Mouse (Mus musculus) urinary bladder, postnatal 10 days (tissue): ENCODE data around the gene Ccnc.

Source experiments
- DNase-seq: peaks from one replicate; pipeline ENCODE4 v3.0.0; 2022; ENCODE audit warnings: low spot score

Ccnc gene

DNA sequence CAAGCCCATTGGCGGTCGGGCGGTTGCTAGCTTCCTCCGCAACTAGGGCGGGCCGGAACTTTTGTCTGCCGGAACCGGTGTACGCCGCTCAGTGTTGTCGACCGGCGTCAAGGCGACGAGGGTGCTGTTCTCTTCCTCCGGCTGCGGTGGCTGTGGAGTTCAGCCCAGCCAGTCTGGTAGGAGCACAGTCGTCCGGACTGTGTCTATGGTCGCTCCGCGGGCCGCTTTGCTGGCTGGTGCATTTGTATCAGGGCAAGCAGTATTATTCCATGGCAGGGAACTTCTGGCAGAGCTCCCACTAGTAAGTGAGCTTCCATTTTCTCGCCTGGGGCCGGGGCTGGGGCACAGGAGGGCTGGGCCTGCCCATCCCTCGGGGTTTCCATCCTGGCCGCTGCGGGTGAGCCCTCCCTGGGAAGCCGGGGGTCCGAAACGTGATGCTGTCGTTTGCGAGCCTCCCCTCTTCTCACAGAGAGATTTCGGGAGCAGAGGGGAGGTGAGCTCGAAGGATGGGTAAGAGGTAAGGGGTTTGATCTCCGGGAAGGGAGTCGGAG is at the start of gene Ccnc:
Ccnc (plus strand) TSS at position 87 of the 551 bp plus-strand sequence.
- DNase-seq, result peak; percentile 62

DNA sequence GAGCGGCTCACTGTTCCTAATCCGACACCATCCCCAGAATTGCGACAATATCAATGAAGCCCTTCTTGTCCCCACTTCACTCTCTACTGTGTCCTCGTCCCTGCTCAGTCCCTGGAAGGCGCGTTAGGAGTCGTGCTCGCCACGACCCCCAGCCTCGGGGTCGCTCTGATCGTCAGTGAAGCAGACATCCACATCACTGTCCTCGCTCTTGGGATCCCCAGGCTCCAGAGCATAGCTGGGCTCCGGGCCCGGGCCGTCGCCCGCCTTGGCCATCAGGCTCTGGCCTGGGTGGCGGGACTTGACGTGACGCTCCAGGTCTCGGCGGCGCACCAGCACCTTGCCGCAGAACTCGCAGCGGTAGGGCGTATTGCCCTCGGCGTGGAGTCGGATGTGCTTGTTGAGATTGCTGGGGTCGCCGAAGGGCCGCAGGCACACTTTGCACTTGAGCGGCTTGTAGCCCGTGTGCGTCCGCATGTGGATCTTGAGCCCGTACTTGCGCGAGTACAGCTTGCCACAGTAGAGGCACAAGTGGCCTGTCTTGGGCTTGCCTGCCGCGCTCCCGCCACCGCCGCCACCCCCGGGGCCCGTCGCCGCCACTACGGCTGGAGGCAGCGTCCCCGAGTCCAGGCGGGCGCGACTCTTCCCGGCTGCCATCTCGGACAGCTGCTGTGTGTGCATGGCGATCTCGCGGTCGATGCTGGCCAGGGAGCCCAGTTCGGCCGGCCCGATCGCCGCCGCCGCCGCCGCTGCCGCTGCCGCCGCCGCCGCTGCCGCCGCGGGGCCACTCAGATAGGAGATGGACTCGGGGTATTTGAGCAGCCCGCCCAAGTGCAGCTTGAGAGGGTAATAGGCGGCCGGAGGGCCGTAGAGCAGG is 49.2 kb upstream of the Ccnc start:
- DNase-seq, result no peak

DNA sequence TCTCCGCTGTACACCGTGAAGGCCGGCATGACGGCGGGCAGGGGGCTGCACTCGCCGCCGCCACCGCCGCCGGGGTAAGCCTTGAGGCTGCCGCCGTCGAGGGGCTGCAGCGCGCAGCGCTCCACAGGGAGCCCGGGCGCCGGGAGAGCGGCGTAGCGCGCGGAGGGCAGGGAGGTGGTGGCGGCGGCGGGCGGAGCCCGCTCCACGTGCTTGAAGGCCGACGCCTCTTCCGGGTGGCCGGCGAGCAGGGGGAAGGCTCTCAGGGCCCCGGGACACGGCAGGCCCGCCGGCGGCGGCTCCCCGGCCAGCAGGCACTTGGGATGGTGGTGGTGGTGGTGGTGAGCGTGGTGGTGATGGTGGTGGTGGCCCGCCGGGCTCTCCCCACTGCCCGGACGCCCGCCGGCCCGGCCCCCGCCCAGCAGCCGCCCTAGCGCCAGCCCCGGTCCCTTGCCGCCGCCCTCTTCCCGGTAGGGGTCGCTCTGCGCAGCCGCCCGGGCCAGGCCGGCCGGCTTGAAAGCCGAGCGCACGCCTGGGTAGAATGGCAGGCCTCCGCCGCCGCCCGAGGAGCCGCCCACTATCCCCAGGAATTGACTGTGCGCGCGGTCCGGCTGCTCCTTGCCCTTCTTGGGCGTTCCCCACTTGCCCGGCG is 48.4 kb upstream of the Ccnc start:
- no peak for DNase-seq

DNA sequence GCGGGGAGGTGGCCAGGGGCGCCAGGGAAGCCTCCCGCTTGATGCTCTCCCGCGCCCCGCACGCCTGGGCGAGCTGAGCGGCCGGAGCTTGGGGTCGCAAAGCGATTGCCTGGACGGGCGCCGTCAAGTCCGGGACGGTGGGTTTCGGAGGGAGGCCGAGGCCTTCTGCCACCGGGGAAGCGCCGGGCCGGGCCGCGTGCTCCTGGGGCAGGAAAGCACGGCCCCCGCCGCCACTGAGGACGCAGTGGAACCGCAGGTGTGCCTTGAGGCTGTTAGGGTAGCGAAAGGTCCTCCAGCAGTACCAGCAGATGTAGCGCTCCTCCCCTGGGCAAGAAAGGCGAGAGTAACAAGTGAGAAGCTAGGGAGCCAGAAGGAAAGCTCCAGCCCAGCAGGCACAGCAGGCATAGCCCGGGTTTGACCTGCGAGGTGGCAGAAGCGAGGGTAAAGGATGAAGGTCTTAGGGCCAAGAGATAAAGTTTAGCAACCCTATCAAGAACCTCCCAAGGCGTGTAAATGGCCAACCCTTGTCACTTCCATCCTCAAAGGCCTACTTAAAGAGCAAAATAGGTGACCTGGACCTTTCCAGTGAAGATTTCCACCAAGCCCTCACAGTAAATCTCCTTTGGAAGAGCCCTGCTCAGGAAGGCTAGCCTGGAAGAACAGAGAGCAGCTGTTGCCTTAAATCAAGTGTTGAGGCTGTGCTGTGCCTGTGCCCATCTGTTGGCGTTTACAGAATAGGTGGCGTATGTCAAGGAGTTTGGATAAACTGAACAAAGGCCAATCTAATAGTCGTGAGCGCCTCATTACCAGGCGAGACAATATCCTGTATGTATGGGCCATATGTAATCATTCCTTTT is 47.6 kb upstream of the Ccnc start:
- DNase-seq, result no peak

DNA sequence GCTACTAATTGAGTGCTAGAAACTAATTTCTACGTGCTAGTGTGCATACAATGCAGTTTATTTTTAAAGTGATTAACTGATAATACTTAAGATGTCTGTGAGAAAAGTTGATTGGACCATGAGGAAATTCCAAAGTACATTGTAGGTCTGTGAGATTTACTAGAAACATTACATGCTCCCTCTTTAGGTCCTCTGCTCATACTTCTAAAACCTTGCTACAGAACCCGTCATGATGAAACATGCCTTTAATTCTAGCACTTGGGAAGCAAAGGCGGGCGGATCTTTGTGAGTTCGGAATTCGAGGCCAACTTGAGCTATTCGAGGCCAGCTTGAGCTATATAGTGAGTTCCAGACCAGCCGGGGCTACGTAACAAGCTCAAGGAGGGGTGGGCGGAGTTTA is 46.5 kb upstream of the Ccnc start:
- DNase-seq, result no peak

DNA sequence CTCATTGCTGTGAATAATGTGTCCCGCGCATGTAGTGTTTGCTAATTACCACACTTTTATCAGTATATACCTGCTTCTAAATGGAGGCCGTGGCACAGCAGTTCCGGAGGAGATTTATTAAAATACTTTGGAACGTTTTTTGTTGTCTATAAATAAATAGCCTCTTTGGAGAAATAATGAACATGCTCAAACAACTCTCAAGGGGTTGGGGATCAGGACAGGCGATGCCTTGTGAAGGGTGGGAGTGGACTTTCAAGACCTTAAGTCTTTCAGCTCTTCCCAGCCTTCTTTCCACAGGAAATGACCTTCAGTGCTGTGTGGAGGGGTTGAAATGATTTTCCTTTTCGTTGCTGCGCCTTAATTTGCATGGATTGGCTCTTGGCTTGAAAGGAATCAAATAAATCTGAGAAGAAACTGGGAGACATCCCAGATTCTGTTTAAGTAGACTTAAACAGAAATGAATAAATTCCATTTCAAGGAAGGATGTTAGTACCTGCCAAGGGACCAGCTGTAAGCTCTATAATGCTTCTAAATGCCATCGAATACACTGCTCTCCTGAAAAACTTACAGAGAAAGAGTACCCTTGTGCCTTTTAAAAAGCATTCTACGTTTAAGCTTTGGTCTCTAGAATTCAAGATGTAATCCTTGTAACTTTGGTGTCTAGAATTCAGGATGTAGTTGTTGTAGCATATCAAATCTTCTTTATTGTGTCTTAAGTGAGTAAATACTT is 44.9 kb upstream of the Ccnc start:
- no peak for DNase-seq

DNA sequence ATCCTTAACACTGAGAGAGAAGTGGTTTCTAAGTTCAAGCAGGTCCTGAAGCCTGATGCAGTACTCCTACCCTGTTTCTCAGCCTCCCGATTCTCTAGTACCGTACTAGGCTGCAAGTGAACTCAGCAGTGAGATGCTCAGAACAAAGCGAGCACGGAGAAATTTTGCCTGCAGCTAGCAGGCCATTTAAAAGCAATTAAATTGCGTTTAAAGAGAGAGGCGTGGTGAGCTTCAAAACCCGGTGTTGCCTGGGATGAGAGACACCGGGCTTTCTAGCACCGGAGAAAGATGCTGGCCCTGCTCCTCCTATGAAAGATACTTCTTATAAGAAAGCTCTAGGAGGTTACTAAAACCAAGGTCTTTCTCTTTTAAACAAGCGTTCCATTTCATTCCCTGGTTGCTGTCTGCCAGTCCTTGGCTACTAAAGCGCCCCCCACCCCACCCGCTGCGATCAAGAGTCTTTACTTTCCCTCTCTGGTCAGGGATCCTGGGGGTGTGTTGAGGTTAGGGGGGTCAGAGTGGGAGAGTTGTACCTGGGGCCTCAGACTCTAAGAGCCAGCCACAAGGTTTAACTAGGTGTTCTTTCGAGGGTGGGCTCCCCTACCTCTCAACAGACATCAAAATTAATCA is 43.0 kb upstream of the Ccnc start:
- no peak for DNase-seq

DNA sequence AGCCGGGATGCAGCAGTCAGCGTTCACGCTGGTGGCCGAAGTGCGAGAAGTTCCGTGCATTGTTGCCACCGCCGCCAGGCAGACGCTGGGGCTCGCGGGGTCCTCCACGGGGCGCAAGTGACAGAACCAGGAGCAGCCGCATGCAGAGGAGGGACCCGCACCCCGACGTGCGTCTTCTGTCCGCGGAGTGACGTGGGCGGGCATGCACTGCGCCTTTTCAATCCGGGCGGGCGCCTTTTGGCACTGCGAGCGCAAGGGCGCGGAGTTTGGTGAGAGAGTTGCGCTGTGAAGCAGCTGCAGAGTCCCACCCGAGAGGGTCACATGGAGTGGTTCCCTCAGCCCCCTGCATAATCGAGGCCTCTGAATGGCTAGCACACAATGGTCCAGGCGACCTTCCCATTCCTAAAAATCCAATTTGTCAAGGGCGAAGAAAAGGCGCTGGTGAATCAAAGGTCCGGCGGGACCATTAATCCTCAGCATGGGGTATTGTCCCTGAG is 41.9 kb upstream of the Ccnc start, which contains the start of gene Prdm13:
Prdm13 (minus strand) TSS at position 369 of the 497 bp plus-strand sequence.
- DNase-seq, result no peak

DNA sequence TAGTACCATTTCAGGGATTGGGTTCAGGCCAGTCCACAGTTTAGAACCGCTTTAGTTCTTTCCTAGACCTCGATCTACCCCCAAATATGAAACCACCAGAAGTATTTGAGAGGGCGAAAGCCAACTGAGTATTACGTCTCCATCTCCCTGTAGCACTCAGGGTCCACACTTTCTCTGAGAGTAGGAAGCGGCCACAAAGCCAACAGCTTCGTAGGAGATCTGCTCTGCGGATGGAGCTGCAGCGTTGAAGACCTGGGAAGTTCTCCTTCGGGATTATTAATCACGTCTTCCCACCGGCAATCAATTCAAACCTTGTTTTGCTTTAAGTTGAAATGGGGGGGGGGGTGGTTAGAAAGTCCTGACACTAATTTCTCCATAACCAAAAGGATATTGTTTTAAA is 41.1 kb upstream of the Ccnc start:
- DNase-seq, result no peak

DNA sequence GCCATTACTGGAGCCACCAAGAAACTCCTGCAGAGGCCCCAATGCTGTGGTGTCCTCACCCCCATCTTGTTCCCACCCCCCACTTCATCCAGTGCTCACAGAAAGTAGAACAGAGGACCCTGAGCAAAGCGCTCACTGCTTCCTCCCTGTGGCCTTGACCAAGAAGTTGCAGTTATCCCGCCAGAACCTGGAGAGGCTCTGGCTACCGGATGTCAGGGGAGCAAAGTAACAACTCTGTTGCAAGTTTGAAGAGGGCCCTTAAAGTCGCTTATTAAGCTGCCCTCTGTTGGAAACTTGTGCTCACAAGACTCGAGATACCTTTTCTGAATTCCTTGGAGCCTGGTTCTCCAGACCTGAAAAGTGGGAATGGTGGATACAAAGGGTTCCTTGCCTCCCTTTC is 40.6 kb upstream of the Ccnc start:
- no peak for DNase-seq

DNA sequence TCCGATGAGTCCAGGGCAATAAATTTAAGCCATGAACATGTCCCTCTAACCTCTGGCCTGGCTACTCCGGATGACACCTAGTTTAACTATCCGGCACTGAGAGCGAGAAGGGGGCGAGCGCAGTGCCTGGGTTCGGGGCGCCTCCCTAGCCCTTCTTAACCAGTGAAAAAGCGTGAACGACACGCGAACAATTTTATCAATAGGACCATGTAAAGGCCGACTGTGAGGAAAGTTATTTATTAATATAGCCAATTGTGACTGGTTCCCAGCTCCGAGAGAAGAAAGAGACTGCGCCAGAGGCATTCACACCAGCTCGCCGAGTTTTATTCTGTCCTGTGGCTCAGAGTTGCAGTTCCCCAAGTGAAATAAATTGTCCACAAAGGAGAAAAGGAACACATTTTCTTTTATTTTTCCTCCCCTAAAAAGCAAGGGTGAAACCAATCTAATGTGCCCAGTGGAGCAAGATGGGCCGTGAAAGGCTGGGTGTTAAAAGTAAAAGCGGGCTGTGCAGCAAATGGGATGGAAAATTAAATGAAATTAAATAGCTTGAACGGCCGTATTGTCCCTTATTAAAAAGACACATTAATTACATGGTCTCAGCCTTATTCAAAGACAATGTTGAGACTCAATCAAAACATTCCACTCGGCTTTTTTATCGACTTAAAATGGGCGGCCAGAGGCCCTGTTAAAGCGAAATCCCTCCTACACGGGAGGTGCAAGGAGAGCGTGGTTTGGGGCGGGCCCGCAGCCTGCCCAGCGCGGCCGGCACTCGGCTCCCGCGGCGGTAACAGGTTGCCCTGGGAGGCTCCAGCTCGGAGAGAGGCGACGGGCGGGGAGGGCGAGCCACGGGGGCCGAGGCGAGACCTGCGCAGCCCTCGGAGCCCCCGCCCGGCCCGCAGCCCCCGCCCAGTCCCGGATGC is 39.5 kb upstream of the Ccnc start:
- DNase-seq, result no peak

DNA sequence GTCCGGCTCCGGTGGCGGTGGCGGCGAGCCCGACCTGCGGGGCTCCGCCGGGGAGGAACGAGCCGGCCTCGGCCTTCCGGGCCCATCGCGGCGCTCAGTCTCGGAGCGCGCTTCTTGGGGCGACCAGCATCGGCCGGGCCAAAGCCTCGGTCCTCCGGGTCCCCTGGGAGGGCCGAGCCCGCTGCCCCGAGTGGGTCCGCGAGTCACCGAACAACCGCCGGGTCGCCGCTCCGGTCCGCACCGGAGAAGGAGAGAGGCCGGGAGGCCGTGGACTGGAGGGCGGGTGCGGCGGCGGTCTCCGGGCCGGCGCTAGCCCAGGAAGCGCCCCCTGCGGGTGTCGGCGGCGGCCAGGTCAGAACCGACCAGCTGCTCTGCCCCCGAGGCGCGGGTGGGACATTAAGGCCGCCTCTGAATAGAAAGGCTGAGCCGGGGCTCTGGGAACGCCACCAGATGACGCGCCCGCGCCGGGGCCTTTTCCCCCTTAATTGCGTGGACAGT is 38.7 kb upstream of the Ccnc start:
- DNase-seq, result no peak

DNA sequence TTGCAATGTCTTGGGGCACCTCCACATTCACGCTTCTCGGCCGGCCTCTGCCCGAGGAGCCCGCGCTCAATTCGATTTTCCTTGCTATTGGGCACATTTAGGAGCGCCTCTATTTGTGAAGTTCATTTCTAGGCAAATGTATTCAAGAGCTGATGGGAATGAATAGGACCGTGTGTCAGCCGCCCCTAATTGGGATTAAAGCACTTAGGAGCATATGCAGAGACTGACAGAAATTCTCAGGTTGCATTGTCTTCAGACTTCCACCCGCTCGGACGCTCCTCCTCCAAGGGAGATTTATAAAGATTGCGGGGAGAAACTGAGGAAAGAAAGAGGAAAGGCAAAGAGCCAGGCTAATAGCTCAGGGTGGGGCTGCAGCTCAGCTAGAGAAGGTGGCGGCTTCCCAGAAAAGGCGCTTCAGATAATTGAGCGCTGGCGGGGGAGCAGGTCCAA is 38.0 kb upstream of the Ccnc start:
- no peak for DNase-seq

DNA sequence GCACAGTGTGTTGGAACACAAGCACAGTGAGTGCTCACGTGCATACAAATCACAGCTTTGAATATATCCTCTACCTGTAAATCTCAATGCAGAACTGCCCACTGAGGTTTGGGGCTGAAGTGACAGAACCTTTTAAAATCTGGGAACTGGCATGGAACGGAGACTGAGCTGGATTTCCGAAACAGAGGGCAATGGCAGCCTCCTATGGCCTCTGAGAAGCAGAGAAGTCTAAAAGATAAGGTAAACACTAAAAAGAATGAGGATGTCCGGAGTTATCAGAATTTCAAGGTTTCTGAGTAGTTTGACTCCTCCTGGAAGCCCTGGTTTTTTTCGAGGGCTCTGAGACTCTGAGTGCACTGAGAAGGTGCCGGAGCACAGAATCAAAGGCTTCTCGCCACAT is 37.3 kb upstream of the Ccnc start:
- DNase-seq, result no peak

DNA sequence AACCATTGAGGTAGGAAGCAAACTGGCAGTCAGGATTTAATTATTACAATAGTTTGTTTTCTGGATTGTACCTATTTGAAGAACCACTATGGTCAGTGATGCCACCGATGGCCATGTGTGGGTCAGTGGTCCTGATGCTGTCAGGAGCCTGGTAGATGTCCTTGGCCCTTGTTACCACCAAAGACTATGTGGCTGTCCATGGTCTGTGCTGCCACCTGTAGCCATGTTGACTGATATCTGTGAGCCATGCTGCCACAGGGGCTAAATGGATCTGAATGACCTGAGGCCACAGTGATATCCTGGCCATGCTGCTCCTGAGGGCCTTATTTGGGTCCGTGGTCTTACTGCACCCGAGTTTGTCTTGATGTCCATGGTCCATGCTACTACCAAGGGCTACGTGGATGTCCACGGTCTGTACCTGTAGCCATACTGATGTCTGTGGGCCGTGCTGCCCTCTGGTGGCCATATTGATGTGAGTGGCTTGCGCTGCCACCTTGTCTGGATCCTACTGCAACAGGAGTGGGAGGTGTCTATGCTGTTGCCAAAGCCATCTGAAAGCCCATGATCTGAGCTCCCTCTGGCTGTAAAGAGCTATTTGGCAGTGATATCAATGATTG is 31.8 kb upstream of the Ccnc start:
- DNase-seq, result no peak

DNA sequence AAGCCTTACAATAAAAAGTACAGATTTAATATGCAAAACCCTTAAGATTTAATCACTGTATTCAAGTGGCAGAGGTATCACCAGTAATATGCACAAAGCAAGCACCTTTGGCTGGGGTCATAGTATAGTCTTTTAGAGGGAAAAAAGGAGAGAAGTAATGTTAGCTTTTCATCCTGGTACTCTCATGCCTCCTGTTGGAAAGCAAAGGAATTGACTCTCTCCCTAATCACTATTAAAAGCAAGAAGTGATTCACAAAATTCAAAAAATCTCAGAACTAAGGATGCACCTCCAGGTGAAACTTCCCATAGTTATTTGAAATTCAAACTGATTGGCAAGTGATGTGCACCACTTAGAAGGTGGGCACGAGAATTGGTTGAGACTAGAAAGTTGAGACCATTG is 22.5 kb upstream of the Ccnc start:
- no peak for DNase-seq

DNA sequence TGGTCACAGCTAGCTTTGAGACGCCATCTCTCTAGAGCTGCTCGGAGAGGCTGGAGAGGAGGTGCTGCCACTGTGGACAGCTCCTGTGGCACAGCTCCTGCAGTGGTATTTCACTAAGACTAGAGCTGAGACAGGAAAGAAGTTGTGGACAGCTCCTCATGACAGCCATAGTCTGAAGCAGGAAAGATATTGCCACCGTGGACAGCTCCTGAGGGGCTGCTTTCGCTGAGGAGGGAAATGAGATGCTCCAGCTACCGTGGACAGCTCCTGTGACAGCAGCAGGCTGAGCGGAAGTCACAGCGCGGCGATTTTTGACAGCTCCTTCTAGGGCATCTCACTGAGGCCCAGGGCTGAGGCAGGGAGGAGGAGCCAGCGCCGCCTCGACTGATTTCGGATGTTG is 15.4 kb upstream of the Ccnc start:
- peak; percentile 48 for DNase-seq

DNA sequence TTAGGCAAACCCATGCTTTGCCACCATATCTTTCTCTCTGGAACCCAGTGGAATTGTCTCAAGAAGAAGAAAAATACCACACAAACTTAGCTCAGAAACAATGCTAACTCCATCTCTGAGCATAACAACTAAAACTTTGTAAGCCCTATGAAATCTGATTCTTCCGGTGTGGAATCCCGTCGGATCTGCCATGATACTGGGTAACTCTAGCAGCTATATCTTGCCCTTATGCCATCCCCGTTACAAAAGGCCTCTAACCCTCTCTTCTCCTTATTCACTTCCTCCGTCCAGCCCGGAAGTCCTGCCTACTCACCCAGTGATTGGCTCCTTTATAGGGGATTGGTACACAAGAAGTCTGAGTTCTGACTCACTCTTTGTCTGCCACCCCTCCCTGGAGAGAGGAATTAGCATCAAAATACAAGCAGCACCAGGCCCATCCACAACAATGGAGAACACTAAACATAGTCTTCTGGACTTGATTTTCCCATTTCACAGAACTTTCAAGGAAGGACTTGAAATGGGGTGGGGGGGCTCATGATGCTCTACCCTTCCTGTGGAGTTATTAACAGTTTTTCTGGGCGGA is 4.7 kb upstream of the Ccnc start:
- DNase-seq, result no peak
